Mouse (Mus musculus): ENCODE data around the gene Slc16a2. TPM values are rescaled to one million over a fixed set of nuclear protein-coding genes. Genes with fewer than 3 reads are reported as not detected.

Slc16a2 gene
- polyA plus RNA-seq, 1 experiment from 2014 or later: 7.1 TPM

DNA sequence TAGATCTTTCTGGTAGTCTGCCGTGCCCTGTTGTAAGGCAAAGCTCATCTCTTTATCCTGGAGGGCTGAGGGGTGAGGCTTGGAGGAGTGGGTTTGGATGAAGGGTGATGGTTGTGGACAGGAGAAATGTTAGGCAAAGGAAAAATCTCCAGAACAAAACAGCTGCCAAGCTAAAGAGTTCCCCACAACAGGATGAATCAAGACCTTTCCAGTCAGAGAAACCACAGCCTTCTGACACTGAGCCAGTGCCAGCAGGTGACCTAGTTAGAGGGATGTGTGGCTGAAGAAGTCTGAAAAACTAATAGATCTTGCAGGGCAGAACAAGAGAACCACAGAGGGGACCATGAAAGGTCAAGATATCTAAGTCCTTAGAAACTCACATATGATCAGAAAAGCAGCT lies 24.8 kb downstream of the Slc16a2 start:
- H3K27me3 ChIP-seq (replicated peaks): 0 out of 2 replicates have a peak, but pooled peaks cover 9% of the 10 kb centered on the region
- no peak overlapping the region for H3K27ac ChIP-seq
- no peaks in the 10 kb centered on the region for H3K9me3 ChIP-seq
- H3K4me3 ChIP-seq (replicated peaks): no peak overlapping the region
- H3K36me3 ChIP-seq: no peaks in the 10 kb centered on the region
- 89% methylated on average over 1 of the region's 1 CpGs for WGBS
- no peaks in the 10 kb centered on the region for H3K4me1 ChIP-seq (replicated peaks)
- no peak for ATAC-seq
- no peak overlapping the region for H3K9ac ChIP-seq
- H3K4me2 ChIP-seq (replicated peaks): no peak overlapping the region

DNA sequence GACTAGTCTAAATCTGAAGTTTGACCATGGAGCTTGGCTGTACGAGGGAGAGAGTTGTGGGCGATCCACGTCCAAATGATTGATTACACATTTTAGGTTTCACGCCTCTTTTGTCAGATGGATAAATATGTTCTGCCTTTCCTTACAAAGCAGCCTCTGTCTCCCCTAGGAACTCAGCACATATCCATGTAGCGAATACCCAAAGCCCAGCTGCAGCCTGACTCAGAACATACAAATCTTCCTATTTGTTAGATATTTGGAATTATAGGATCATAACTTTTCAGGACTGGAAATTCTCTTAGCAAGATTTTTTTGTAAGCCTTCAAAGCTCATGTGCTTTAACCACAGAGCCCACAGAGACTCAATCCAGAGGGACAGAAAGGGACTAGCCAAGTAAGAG lies 26.3 kb downstream of the Slc16a2 start:
- Histone ChIP-seq H3K4me1 (replicated peaks) (no peaks in the 10 kb centered on the region), H3K9ac (no peak overlapping the region), H3K27me3 (replicated peaks) (0 out of 2 replicates have a peak, but pooled peaks cover 9% of the 10 kb centered on the region), H3K27ac (no peak overlapping the region), H3K9me3 (no peaks in the 10 kb centered on the region), H3K4me3 (replicated peaks) (no peak overlapping the region), H3K36me3 (no peaks in the 10 kb centered on the region), H3K4me2 (replicated peaks) (no peak overlapping the region)
- ATAC-seq: no peak
- WGBS: 61% methylated on average over 5 of the region's 5 CpGs

DNA sequence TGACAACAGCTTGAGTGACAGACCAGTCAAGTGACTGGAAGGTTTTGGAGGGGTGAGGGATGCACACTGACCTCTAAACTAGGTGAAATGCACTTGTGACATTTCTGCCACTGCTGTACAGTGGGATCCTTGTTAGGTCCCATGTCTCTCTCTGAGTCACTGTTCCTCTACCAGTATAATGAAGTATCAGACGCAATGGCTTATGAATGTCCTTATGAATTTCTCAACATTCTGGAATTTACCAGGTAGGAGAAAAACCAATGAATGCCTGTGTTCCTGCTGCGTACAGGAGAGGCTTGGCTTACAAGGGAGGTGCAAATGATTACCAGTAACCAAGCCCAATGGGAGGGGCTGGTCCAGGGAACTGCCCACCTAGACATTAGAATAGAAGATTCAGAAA lies 30.5 kb downstream of the Slc16a2 start:
- no peak for ATAC-seq
- H3K4me2 ChIP-seq (replicated peaks): no peak overlapping the region
- no peak overlapping the region for H3K4me3 ChIP-seq (replicated peaks)
- no peaks in the 10 kb centered on the region for H3K36me3 ChIP-seq
- peaks cover 4% of the 10 kb centered on the region; the same call in 1 of the 2 replicates for H3K27me3 ChIP-seq (replicated peaks)
- no peak overlapping the region for H3K9ac ChIP-seq
- 82% methylated on average over 2 of the region's 2 CpGs for WGBS
- no peaks in the 10 kb centered on the region for H3K9me3 ChIP-seq
- no peaks in the 10 kb centered on the region for H3K4me1 ChIP-seq (replicated peaks)
- no peak overlapping the region for H3K27ac ChIP-seq

DNA sequence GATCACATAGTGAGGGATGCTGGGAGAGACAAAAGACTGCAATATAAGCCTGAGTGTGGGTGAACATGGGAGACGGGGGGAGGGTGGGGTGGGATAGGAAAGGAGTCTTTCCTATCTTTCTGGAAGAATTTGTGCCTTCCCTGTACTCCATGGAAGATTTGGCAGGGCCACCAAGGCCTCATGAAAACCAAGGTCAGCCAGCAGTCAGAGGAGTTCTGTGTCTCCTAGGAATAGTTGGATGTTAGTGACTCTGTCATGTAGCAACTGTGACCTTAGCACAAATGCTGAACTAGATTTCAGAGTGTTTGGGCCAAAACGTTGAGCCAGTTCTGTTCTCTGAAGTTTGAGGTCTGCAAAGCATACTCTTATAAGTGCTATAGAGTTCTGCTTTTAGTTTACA lies 36.1 kb downstream of the Slc16a2 start:
- no peaks in the 10 kb centered on the region for H3K9me3 ChIP-seq
- no peaks in the 10 kb centered on the region; the same call in 1 of the 2 replicates for H3K27me3 ChIP-seq (replicated peaks)
- WGBS: 57% methylated on average over 2 of the region's 2 CpGs
- no peak overlapping the region for H3K4me2 ChIP-seq (replicated peaks)
- no peak overlapping the region for H3K27ac ChIP-seq
- ATAC-seq: no peak
- no peak overlapping the region for H3K4me3 ChIP-seq (replicated peaks)
- no peaks in the 10 kb centered on the region for H3K36me3 ChIP-seq
- no peaks in the 10 kb centered on the region for H3K4me1 ChIP-seq (replicated peaks)
- H3K9ac ChIP-seq: no peak overlapping the region

DNA sequence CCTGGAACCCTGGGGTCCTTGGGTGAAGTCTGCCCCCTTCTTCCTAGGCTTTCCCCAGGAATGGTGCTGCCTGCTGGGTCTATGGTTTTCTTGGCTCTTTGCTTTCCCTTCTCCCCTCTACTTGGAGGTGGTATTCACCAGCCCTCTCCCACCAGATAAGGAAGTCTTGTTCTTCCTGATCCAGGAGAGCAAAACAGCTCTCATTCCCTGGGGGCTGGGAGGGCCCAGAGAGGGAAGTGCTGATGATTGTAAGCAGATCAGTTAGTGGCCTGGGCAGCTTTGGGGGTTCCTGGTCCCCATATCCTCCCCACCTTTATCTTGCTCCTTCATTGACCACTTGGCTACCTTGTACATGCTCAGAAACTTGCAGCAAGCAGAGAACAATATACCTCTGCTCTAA lies 45.4 kb downstream of the Slc16a2 start:
- Histone ChIP-seq H3K36me3 (no peaks in the 10 kb centered on the region), H3K27me3 (replicated peaks) (peaks cover 4% of the 10 kb centered on the region; the same call in 1 of the 2 replicates), H3K9ac (no peak overlapping the region), H3K27ac (no peak overlapping the region), H3K4me2 (replicated peaks) (no peak overlapping the region), H3K9me3 (no peaks in the 10 kb centered on the region), H3K4me3 (replicated peaks) (no peak overlapping the region), H3K4me1 (replicated peaks) (no peaks in the 10 kb centered on the region)
- no peak for ATAC-seq

DNA sequence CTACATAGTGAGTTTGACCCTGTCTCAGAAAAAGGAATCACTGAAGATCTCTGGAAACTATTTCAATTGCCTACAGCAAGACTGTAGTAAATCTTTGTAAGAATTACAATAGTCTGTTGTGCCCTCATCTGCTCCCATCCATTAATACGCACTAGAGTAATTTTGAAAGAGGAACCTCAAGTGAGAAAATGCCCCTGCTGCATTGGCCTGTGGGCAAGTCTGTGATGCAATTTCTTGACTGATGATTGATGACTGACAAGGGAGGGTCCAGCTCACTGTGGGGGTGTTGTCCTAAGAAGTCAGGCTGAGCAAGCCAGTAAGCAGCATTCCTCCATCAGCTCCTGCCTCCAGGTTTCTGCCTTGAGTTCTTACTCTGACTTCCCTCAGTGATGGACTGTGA lies 75.6 kb downstream of the Slc16a2 start:
- 95% methylated on average over 1 of the region's 1 CpGs for WGBS
- Histone ChIP-seq H3K4me1 (replicated peaks) (no peaks in the 10 kb centered on the region), H3K36me3 (no peaks in the 10 kb centered on the region), H3K27me3 (replicated peaks) (peaks cover 15% of the 10 kb centered on the region), H3K4me3 (replicated peaks) (no peak overlapping the region), H3K9ac (no peak overlapping the region), H3K4me2 (replicated peaks) (no peak overlapping the region), H3K27ac (no peak overlapping the region), H3K9me3 (no peaks in the 10 kb centered on the region)
- ATAC-seq: no peak

DNA sequence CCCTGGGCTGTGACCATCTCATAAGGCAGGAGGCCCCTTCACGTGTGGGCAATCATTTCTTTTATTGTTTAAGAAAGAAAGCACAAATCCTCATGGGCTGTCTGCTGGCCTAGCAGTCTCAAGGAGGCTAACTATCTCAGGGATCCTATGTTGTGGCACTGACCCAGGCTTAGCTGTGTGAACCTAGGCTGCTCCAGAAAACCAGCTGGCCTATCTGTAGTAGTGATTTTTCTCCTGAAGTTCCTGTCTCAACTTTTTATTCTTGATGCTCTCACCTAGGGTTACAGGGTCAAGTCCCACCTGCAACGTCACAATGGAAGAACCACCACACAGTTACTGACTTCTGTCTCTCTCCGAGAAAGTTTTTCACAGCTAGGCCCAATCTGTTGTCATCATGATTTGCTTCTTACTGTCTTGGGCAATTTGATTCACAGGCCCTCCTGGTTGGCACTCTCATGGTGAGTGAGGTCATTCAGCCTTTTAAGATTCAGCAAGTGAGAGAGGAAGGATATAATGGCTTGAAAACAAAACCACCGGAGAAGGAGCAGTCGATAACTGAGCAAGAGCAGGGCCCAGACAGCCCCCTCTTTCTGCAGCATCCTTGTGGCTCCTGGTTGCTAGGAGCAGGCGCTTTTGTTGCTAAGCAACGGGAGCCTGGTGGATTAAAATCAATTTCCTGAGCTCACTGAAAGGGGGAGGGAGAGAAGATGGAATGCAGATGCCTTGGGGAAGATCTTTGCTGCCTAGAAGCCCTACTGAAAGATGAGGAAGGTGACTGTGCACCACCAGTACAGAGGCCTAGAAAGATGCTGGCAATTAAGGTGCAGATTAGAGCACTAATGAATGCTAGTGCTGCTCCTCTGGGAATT lies 77.4 kb downstream of the Slc16a2 start:
- 48% methylated on average over 7 of the region's 7 CpGs for WGBS
- Histone ChIP-seq H3K4me3 (replicated peaks) (no peak overlapping the region), H3K27me3 (replicated peaks) (peaks cover 15% of the 10 kb centered on the region), H3K9me3 (no peaks in the 10 kb centered on the region), H3K4me1 (replicated peaks) (no peaks in the 10 kb centered on the region), H3K9ac (no peak overlapping the region), H3K27ac (no peak overlapping the region), H3K36me3 (no peaks in the 10 kb centered on the region), H3K4me2 (replicated peaks) (no peak overlapping the region)
- ATAC-seq: no peak

DNA sequence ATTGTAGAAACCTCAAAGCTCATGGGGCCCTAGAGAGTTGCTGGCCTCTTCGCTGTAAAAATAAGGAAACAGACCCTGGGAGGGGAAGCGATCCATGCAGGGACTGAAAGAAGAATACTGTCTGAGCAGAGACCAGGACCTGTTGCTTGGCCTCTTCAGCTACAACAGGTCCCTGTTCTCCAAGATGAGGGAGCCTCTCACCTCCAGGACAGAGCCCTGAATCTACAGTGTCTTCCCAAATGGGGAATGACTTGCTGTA lies 79.8 kb downstream of the Slc16a2 start:
- no peaks in the 10 kb centered on the region for H3K9me3 ChIP-seq
- no peak overlapping the region for H3K27ac ChIP-seq
- WGBS: 84% methylated on average over 2 of the region's 2 CpGs
- H3K9ac ChIP-seq: no peak overlapping the region
- H3K36me3 ChIP-seq: no peaks in the 10 kb centered on the region
- no peak overlapping the region for H3K4me3 ChIP-seq (replicated peaks)
- ATAC-seq: no peak
- no peak overlapping the region for H3K4me2 ChIP-seq (replicated peaks)
- no peaks in the 10 kb centered on the region for H3K4me1 ChIP-seq (replicated peaks)
- H3K27me3 ChIP-seq (replicated peaks): peaks cover 18% of the 10 kb centered on the region

DNA sequence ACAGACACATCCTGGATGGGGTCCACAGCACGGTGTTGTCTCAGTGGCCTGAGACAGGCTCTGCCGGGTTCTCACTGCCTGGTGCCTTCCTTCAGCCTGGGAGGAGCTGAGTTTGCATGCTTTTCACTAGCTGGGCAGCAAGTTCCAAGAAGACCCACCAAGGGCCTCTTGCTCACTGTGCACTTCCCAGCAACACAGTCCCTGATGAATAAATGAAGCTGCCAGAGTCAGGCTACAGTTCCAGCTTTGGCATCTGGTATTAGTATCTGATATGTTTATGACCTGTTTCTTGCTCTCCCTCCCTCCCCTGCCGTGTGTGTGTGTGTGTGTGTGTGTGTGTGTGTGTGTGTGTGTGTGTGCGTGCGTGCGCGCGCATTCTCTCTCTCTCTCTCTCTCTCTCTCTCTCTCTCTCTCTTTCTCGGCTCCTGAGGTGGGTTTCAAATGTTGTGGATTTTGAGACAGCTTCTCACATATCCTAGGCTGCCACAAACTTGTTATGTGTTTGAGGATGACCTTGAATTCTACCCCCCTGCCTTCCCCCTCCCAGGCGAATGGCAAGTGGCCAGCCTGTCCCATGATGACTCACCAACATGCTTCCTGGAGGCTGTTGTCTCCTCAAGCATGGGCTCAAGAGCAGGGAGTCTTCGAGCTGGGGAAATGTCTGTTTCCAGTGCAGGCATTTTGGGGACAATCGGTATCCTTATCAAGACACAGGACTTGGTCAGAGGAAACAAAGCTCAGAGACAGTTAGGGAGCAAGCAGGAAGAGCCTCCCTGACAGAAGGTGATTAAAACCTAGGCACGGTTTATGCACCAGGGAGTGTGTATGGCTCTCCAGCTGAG lies 80.3 kb downstream of the Slc16a2 start:
- WGBS: 48% methylated on average over 6 of the region's 13 CpGs
- Histone ChIP-seq H3K9me3 (no peaks in the 10 kb centered on the region), H3K27ac (no peak overlapping the region), H3K4me2 (replicated peaks) (no peak overlapping the region), H3K36me3 (no peaks in the 10 kb centered on the region), H3K4me3 (replicated peaks) (no peak overlapping the region), H3K4me1 (replicated peaks) (no peaks in the 10 kb centered on the region), H3K27me3 (replicated peaks) (peaks cover 20% of the 10 kb centered on the region), H3K9ac (no peak overlapping the region)
- no peak for ATAC-seq

DNA sequence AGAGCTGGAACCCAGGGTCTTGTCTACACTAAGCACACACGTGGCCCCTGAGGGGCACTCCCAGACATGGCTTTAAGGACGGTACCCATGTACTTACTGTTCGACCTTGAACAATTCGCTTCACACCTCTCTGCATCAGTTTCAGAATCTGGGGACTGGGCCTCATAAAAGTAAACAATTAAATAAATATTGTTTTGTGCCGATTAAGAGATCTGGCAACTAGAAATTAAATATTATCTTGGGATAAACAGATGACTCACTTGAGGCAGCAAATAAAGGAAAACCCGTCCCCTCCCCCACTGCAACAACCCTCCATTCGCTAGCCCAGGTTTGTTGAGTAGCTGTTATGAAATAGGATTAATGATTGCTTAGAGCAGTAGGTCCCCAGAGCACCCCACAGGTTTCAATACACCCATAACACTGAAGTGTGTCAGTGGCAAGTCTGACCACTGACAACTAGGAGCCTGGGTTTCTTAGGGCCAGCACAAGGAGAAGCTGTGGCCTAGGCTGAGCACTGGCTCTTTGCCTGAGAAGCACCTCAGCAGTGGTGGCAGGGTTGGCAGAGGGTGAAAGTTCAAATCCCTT lies 87.7 kb downstream of the Slc16a2 start:
- no peaks in the 10 kb centered on the region for H3K4me1 ChIP-seq (replicated peaks)
- no peak overlapping the region for H3K9ac ChIP-seq
- no peak overlapping the region for H3K4me3 ChIP-seq (replicated peaks)
- H3K36me3 ChIP-seq: no peaks in the 10 kb centered on the region
- no peak for ATAC-seq
- WGBS: 68% methylated on average over 7 of the region's 7 CpGs
- no peaks in the 10 kb centered on the region for H3K9me3 ChIP-seq
- no peak overlapping the region for H3K27ac ChIP-seq
- peaks cover 15% of the 10 kb centered on the region for H3K27me3 ChIP-seq (replicated peaks)
- H3K4me2 ChIP-seq (replicated peaks): no peak overlapping the region

DNA sequence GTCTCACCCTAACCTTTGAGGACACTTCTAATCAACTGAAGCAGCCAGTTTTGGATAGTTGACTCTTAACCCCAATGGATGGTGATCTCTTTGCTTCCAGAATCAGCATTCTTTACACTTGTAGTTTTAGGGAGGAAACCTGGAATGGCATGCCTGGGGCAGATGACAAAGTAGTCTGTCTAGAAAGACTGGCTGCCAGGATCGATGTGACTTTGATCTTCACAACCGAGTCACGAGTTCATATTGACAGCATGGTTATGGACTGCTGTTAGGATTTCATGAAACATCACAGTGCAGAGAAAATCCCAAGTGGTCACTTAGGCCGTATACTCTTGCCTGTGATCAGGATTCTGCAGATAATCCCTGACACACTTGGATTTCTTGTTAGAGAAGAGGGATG lies 88.7 kb downstream of the Slc16a2 start:
- ATAC-seq: no peak
- Histone ChIP-seq H3K4me2 (replicated peaks) (no peak overlapping the region), H3K9me3 (no peaks in the 10 kb centered on the region), H3K36me3 (no peaks in the 10 kb centered on the region), H3K4me1 (replicated peaks) (no peaks in the 10 kb centered on the region), H3K9ac (no peak overlapping the region), H3K27ac (no peak overlapping the region), H3K4me3 (replicated peaks) (no peak overlapping the region), H3K27me3 (replicated peaks) (peaks cover 12% of the 10 kb centered on the region)
- 79% methylated on average over 4 of the region's 4 CpGs for WGBS

DNA sequence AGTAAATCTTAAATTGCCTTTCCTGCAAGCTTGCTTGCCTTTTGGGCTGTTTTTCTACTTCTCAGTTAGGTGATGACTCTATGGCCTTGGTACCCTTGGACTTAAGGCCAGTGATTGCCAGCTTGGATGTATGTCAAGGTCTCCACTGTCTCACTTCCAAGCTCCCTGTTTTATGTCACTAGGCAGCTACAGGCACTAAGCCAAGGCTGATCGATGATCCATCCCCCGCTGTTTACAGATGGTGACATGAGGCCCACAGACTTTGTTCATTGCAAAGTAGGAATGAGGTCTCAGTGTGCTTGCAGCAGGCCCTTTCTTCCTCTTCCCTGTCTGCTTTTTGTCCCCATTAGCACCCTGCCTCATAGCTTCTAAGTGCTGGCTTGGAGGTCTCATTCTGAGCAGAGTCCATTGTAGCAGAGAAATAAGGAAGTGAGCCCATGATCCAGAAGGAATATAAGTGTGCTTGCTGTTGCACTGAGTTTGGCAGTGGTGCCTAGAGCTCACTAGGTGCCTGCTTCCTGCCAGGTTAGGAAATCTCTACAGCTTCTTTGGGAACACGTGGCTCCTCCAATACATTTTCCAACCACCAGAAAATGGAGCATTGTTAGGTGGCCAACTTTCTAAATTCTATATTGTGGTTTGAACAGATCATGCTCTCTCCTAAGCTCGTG lies 89.6 kb downstream of the Slc16a2 start:
- no peak overlapping the region for H3K27ac ChIP-seq
- no peak overlapping the region for H3K9ac ChIP-seq
- no peaks in the 10 kb centered on the region for H3K9me3 ChIP-seq
- 61% methylated on average over 4 of the region's 4 CpGs for WGBS
- no peak for ATAC-seq
- H3K36me3 ChIP-seq: no peaks in the 10 kb centered on the region
- no peaks in the 10 kb centered on the region for H3K4me1 ChIP-seq (replicated peaks)
- peaks cover 12% of the 10 kb centered on the region for H3K27me3 ChIP-seq (replicated peaks)
- no peak overlapping the region for H3K4me3 ChIP-seq (replicated peaks)
- no peak overlapping the region for H3K4me2 ChIP-seq (replicated peaks)

Measured in intestine, embryonic 15.5 days (tissue).